Mouse (Mus musculus): ENCODE measurements around the gene Lrp1.

Gene Lrp1

GRCm38 (mm10) chr10:127652906-127653638 lies 32.1 kb upstream of the Lrp1 start:
- no peak for DNase-seq (ENCODE audit: low spot score)

- DNase-seq (ENCODE audit: low spot score), result no peak
Measured at GRCm38 (mm10) chr10:127645791-127646190, 24.8 kb upstream of the Lrp1 start.

GRCm38 (mm10) chr10:127643553-127644238 lies 22.7 kb upstream of the Lrp1 start:
- DNase-seq (ENCODE audit: low spot score), result no peak

DNA sequence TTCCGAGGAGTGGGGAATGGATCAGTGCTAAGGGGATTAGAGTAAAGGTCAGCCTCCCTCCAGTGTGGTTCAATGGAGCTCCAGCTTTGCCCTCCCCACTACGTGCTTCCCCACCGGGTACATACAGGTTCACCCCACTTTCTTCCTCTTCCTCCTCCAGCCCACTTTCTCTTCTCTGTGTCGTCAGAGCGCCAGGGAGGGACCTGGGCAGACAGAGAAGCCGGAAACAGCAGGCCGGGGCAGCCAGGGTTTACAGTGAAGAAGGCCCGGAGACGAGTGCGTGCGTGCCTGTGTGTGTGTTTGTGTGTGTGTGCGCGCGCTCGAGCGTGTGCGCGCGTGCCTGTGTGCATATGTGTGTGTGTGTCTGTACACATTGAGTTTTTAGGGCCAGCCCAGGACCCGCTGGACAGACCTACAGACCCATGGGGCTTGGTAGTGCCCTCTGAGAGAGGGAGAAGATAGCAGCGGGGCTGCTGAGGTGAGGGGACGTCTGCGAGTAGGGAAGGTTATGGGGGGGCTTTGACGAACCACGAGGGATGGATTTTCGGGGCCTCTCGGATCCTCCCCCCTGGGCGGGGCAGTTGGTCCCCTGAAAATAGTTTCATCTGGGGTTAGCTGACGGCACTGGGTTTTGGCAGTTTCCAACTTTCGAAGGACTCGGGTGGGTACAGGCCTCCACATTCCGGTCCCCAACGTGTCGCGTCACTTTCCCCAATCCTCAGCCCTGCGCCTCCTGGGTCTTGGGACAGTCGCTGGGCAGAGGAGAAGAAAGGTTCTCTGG lies 22.0 kb upstream of the Lrp1 start, which contains the start of gene Stat6:
TSS of gene Stat6 (plus strand) at position 215 of the 781 bp plus-strand sequence.
- DNase-seq (ENCODE audit: low spot score), result no peak

DNA sequence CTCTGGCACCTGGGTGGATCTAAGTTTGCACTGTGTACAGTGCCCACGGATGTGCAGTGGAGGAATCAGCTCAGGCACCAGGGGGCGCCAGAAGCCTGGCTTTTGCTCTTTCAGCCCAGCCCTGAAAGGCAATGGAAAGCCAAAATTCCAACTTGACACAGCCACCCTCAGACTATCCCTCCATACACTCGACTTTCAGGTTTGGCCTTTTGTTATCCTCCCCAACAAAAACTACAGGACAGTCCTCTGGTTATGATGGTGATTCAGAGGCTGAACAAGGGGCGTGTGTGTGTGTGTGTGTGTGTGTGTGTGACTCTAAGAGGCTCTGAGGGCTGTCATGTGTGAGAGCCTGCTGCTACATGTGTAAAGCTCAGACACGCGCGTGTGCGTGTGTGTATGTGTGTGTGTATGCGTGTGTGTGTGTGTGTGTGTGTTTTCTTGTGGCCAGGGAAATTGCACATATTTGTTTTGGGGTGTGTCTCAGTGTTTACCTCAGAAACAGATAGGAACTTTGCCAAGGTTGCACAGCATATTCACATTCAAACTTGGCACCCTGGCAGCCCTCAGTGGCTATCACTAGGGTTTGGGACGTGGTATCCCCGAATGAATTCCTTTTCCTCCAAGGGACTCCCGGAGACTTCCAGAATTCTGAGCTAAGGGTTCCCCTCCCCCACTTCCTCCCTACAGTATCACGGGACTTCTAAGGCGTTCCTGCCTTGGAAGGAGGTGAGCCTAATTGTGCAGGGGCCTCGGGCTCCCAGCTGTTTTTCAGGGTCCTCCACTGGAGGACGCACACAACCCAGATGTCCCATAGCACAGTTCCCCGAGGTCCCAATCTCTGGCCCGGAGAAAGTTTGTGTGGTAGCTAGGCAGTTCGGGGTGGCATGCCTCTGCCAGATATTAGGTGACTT lies 21.2 kb upstream of the Lrp1 start:
- DNase-seq (ENCODE audit: low spot score), result no peak

DNA sequence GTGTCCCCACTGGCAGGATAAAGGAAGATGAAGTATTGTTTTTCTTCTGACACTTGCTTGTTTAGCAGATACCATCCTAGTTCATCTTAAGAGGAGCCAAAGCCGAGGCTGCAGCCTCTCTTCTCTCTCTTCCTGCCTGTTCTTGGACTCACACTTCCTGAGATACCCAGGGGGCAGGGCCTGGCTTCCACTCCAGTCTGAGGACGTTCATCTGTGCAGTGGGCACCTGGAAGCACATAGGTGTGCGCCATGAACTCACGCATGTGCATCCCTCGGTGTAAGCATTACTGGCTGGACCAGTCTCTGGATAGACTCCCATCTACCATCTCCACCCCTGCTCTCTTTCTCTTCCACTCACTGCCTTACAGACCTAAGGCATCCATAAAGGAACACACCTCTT lies 19.5 kb upstream of the Lrp1 start:
- DNase-seq (ENCODE audit: low spot score), result no peak

- no peak for DNase-seq (ENCODE audit: low spot score)
Measured at GRCm38 (mm10) chr10:127632668-127633271, 11.8 kb upstream of the Lrp1 start.

DNA sequence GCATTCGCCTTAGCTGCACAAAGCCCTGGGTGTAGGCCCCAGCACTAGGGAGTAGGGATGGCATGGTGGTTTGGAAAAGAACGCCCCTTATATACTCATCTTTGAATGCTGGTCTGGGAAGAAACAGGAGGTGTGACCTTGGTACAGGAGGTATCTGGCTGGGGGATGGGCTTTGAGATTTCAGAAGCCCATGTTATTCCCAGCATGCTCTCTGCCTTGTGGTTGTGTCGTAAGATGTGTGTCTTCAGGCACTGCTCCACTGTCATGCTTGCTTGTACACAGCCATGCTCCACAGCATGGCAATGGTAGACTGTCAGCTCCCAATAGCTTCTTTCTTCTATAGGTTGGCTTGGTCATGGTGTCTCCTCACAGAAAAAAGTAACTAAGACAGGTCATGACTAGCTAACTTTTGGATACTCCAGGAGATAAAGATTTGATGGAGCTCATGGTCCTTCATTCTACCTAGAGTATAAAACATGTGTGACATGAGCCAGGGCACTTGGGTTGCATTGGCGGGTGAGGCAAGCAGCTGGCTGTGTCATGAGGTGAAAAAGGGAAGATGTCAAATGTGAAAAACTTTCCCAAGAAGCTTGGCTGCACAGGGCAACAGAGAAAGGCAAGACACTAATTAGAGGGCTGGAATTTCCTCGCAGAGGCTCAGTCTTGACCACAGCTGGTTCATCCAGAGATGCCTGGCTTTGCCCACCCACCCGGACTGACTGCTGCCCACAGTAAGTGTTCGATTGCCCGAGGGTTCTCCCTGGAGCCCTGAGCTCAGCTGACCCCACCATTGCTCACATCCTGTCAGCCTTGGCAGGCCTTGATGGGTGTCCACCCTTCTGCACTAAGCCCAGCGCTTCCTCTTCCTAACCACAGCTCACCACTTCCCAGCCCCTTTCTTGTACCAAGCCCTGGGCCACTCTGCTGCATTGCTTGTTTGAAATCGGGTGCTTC lies 10.6 kb upstream of the Lrp1 start:
- no peak for DNase-seq (ENCODE audit: low spot score)

DNA sequence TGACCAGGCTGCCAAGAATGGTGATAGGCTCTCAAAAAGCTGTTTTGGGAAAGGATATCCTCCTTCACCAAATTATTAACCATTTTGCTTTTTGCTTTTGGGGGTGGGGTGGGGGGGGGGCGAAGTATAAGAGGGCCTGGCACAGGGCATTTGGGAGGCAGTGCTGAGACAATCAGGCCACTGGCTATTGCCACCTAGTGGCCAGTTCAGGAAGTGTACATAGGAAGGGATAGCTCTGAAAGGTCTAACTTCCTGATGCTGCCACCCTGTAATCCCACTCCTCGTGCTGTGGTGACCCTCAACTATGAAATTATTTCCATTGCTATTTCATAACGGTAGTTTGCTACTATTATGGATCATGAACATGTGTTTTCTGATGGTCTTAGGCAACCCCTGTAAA lies 5.5 kb upstream of the Lrp1 start:
- no peak for DNase-seq (ENCODE audit: low spot score)

DNA sequence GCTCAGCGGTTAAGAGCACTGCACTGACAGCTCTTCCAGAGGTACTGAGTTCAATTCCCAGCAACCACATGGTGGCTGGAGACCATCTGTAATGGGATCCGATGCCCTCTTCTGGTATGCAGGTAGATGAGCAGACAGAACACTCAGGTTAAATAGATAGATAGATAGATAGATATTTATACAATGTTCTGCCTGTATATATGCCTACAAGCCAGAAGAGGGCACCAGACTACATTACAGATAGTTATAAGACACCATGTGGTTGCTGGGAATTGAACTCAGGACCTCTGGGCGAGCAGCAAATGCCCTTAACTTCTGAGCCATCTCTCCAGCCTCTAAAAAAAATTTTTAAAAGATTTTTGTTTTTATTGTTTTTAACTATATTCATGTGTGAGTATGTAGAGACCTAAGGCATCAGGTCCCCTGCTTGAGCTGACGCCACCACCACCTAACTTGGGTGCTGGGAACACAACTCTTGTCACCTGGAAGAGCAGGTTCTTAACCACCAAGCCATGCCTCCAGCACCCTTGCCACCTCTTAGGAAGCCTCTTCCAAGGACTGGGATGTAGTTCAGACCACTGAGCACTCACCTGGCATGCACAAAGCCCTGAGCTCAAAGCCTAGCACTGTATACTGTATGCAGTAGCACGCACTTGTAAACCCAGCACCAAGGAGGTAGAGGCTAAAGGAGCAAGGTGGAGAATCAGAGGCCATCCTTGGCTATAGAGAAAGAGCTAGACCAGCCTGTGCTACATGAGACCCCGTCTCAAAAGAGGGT lies 2.7 kb upstream of the Lrp1 start:
- no peak for DNase-seq (ENCODE audit: low spot score)

- DNase-seq (ENCODE audit: low spot score), result no peak
Measured at GRCm38 (mm10) chr10:127622661-127623060, 1.7 kb upstream of the Lrp1 start.

DNA sequence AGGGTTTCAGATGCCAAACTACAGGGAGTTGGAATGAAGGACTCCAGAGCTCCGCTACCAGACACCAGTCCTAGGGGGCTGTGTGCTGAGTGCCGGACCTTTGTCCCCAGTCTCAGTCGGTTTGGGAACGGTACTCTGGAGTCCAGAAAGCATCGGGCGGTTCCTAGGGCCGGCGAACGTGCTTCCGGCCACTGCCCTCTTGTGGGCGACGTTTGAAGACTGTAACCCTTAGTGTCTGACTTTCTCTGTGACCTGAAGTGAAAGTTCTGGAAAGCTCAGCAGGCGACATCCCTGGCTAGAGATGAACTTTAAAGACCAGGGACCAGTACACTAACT lies 1.1 kb upstream of the Lrp1 start:
- DNase-seq (ENCODE audit: low spot score), result no peak

DNA sequence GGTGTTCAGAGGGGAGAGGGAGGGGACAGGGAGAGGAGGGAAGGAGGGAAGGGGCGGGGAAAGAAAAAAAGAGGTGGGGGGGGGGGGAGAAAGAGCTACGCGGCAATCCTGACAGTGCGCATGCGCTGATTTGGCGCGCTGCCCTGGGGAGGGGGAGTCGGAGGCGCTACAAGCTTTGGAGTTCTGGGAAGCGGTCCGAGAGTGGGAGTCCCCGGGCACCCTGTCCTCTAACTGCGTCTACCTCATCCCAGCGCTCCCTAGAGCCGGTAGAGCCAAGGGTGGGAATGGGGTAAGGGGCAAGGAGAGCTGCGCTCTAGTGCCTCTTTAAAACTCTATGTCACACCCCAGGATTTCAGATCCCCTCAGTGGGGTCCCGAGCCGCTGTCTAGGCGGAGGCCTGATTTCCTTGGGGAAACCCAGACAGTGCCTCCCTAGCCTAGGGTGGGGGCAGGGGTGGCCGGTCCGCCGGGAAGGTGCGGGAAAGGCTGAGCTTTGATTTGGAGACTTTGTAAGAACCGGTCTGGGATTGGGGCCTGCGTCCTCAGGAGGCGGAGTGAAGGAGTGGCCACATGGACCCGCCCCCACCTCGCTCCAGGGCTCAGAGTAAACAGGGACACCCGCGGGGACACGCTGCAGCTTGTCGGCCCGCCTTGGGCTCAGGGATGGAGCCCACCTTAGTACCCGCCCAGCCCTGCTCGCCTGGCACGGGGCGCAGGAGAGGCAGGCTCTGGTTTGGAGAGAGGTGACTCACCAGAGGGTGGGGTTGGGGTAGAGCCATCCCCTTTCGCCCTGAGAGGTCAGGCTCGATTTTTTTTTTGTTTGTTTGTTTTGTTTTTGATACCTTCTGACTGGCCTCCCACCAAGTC lies 476 bp upstream of the Lrp1 start:
- DNase-seq (ENCODE audit: low spot score), result peak; percentile 85

DNA sequence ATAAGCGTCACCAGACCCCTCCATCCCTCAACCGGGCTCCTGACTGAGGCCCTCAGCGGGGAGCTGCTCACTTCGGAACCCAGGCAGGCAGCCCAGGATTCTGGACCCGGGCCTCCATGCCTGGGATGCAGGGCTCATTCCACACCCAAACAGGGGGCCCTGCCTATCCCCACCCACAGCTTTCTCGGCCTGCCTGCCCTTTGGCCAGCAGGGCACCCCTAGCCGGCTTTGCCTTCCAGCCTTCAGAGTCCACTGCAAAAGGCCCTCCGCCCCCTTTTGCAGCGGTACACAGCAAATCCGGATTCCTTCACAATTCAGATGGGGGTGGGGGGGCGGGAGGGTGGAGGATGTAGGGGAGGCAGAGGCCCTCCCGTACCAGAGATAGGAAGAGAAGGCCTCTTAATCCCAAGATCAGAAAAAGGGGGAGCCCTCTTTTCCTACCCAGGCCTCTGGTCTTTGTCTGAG lies 975 bp downstream of the Lrp1 start:
- no peak for DNase-seq (ENCODE audit: low spot score)

- no peak for DNase-seq (ENCODE audit: low spot score)
Measured at GRCm38 (mm10) chr10:127619119-127619721, 1.7 kb downstream of the Lrp1 start.

GRCm38 (mm10) chr10:127618173-127618572 lies 2.8 kb downstream of the Lrp1 start:
- DNase-seq (ENCODE audit: low spot score), result no peak

DNA sequence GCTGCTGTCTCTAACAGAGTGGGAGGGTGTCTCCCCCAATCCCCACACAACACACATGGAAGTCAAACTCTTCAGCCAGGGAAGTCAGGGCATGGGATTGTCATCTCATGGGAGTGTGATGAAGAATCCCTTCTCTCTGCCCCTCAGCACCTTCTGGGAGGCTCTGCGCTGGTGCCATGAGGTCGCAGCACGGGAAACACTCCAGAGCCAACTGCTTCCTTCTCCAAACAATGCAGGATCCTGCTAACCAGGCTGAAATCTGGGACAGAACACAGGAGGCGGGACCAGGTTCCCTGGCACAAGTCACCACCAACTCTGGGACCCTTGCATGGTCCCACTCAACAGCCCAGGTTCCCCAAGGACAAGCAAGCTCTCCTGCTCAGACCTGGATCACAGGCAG lies 3.7 kb downstream of the Lrp1 start:
- no peak for DNase-seq (ENCODE audit: low spot score)

GRCm38 (mm10) chr10:127616261-127616679 lies 4.7 kb downstream of the Lrp1 start:
- DNase-seq (ENCODE audit: low spot score), result no peak
